Mouse (Mus musculus) forebrain, embryonic 12.5 days (tissue): ENCODE results near the gene Pcsk1. TPM values are rescaled to one million over a fixed set of nuclear protein-coding genes. Genes with fewer than 3 reads are reported as not detected.
A peak's percentile ranks its signal among the peaks of the same experiment; 100 is the strongest.

Experiments used
- ATAC-seq: fragments of 200-750 bp; cut with Nextera tagmentation; 2 replicates; pipeline ENCODE4 v1.8.0; 2017; ENCODE audit warnings: moderate TSS enrichment; ENCODE audit not compliant: low FRiP score
- H3K27ac ChIP-seq: fragments of 300-500 bp; sonication (generic); 2 replicates; pipeline ENCODE4 v1.5.1; 2016; ENCODE audit warnings: mild to moderate bottlenecking
- H3K27me3 ChIP-seq: fragments of 300-500 bp; sonication (generic); 2 replicates; pipeline ENCODE4 v1.6.1; 2016; ENCODE audit warnings: mild to moderate bottlenecking
- H3K36me3 ChIP-seq: fragments of 300-500 bp; sonication (generic); replicated peaks from 2 replicates; pipeline ENCODE4 v1.6.1; 2016; ENCODE audit warnings: mild to moderate bottlenecking
- H3K4me1 ChIP-seq: fragments of 300-500 bp; sonication (generic); 2 replicates; pipeline ENCODE4 v1.6.1; 2016
- H3K4me2 ChIP-seq: fragments of 300-500 bp; sonication (generic); 2 replicates; pipeline ENCODE4 v1.6.1; 2016; ENCODE audit warnings: mild to moderate bottlenecking, moderate library complexity
- H3K4me3 ChIP-seq: fragments of 300-500 bp; sonication (generic); replicated peaks from 2 replicates; pipeline ENCODE4 v1.5.1; 2016; ENCODE audit warnings: mild to moderate bottlenecking
- H3K9ac ChIP-seq: fragments of 300-500 bp; sonication (generic); 2 replicates; pipeline ENCODE4 v1.6.1; 2016; ENCODE audit warnings: mild to moderate bottlenecking
- H3K9me3 ChIP-seq: fragments of 300-500 bp; sonication (generic); 2 replicates; pipeline ENCODE4 v1.6.1; 2016
- WGBS: fragments of 180-500 bp; shearing (Covaris S2); methylation state at CpG from one replicate; pipeline ENCODE4 v1.1.7; 2016; 5-methylcytosine and 5-hydroxymethylcytosine counted together
- polyA plus RNA-seq: library from polyadenylated mRNA; unstranded; fragments of >200 nt; fragmentation: Nextera tagmentation; extraction: Ambion mirVana; gene quantifications from 2 replicates; pipeline ENCODE4 v1.2.1, GENCODE M21; 2016

Gene Pcsk1
- 1.1 and 1.7 TPM in 2 replicates for polyA plus RNA-seq

DNA sequence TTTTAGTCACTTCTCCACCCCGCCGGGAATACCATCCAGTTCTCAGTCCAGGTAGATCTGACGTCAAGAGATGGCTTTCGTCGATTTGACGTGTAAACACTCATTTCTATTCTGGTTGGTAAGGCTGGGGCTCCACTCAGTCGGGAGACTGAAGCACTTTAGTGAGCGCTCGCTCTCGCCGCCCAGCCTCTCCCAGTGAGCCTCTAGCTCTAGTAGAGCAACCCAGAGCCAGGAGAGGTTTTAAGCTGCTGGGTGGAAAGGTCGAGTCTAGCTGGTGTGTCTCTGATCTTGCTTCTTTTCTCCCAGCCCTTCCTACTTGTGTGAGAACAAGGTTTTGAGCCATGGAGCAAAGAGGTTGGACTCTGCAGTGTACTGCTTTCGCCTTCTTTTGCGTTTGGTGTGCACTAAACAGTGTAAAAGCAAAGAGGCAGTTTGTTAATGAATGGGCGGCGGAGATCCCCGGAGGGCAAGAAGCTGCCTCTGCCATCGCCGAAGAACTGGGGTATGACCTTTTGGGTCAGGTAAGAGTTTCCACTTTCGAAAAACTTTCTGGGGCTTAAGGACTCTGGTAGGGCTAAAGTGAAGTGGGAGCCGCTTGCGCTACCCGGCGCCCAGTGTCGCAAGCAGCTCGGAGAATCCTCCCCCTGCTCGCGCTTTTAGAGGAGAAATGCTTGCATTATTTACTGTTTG, at the start of gene Pcsk1:
Gene Pcsk1 (plus strand): TSS at position 106 of the 690 bp plus-strand sequence.
- peak; percentile 75 for ATAC-seq
- H3K4me1 ChIP-seq = peaks cover 6% of the 10 kb centered on the region; the same call in 1 of the 2 replicates

DNA sequence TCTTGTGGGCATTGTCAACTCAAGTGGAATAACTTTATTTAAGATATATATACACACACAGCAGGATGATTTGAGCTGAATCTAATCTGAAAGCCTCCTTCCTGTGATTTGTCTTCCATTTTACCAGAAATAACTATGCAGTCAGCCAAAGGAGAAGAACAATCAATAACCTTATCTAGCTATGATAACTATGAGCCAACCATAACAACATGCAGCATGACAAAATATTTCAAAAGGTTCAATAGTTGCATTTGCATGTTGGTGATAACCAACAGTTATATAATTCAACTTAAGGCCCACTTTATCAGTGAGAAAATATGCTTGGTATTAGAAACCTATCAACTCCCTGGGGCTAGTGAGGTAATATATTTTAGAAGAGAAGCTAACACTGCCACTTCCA, 30.8 kb upstream of the Pcsk1 start:
- Histone ChIP-seq H3K36me3 (no peaks in the 10 kb centered on the region), H3K9ac (no peak overlapping the region), H3K4me2 (no peak overlapping the region), H3K27ac (no peak overlapping the region), H3K4me1 (no peaks in the 10 kb centered on the region), H3K27me3 (no peaks in the 10 kb centered on the region), H3K4me3 (no peak overlapping the region), H3K9me3 (no peaks in the 10 kb centered on the region)
- ATAC-seq = no peak

More for the DNA sequence above, at the start of gene Pcsk1:
- peak within 1 kb of the TSS; percentile 76 for H3K4me2 ChIP-seq
- peaks cover 7% of the 10 kb centered on the region; the same call in 1 of the 2 replicates for H3K27me3 ChIP-seq
- peak within 1 kb of the TSS; percentile 48 for H3K9ac ChIP-seq
- H3K4me3 ChIP-seq = peak within 1 kb of the TSS; percentile 51
- no peaks in the 10 kb centered on the region for H3K36me3 ChIP-seq
- H3K27ac ChIP-seq = no peak within 1 kb of the TSS
- WGBS = 1% methylated on average over 28 of the region's 28 CpGs
- no peaks in the 10 kb centered on the region for H3K9me3 ChIP-seq

DNA sequence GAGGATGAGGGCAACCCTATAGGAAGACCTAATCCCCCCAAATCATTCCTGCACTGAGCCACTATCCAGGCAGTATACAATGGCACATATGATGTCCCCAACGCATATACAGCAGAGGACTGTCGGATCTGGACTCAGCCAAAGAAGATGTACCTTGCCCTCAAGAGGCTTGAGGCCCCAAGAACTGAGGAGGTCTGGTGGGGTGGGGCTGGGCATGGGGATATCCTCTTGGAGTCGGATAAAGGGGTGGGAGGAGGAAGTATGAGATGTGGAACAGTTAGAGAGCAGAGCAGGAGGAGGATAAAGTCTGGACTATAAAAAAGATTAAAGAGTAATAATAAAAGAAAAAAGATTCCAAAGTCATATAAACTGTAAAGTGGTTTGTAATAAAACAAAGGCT, 25.7 kb upstream of the Pcsk1 start:
- ATAC-seq = no peak
- Histone ChIP-seq H3K4me2 (no peak overlapping the region), H3K9me3 (no peaks in the 10 kb centered on the region), H3K9ac (no peak overlapping the region), H3K4me1 (no peaks in the 10 kb centered on the region), H3K4me3 (no peak overlapping the region), H3K36me3 (no peaks in the 10 kb centered on the region), H3K27me3 (no peaks in the 10 kb centered on the region), H3K27ac (no peak overlapping the region)
- 89% methylated on average over 3 of the region's 3 CpGs for WGBS

DNA sequence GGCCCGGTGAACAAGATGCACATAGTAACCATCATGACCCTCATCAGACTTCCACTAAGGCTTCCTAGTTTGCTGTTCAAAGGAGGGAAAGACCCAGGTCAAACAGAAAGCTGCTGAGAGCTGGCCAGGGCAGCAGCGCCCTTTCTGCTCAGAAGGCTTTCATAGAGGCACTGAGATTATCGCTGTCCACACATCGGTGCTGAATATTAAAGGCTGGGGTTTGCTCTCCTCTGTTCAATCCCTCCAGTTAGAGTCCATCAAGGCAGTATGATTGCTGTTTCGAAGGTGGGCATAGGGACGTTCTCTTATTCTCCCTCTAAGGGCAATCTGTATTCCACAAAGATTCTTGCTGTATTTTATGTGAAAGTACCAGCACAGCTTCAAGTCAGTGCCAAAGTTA, 1.0 kb upstream of the Pcsk1 start:
- ATAC-seq = no peak
- no peak overlapping the region for H3K27ac ChIP-seq
- WGBS = 22% methylated on average over 6 of the region's 6 CpGs
- no peak overlapping the region for H3K4me2 ChIP-seq
- H3K4me3 ChIP-seq = no peak overlapping the region
- no peak overlapping the region for H3K9ac ChIP-seq
- peaks cover 7% of the 10 kb centered on the region; the same call in 1 of the 2 replicates for H3K27me3 ChIP-seq
- no peaks in the 10 kb centered on the region for H3K9me3 ChIP-seq
- H3K36me3 ChIP-seq = no peaks in the 10 kb centered on the region
- H3K4me1 ChIP-seq = peaks cover 6% of the 10 kb centered on the region; the same call in 1 of the 2 replicates

DNA sequence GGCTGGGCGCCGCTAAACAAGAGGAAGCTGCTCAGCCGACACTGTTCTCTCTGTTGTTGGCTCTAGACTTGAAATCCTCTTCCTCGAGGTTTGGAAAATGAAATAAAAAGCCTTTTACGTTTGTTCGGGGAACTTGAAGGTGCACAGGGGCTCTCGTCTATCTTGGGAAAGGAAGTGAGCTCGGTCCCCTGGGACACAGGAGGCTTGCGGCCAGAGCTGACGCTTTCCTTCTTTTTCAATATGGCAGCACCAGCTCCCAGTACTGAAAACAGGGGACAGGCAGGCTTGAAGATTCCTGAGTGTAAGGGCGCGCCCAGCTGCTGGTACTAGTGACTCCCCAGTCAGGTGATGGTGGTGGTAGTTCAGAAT, 769 bp downstream of the Pcsk1 start:
- H3K4me2 ChIP-seq = peak overlapping the region; percentile 76
- no peaks in the 10 kb centered on the region for H3K36me3 ChIP-seq
- peak overlapping the region; percentile 51 for H3K4me3 ChIP-seq
- no peaks in the 10 kb centered on the region for H3K9me3 ChIP-seq
- peak; percentile 67; the same call in 1 of the 2 replicates for ATAC-seq
- H3K27me3 ChIP-seq = peaks cover 7% of the 10 kb centered on the region; the same call in 1 of the 2 replicates
- 1% methylated on average over 12 of the region's 12 CpGs for WGBS
- H3K4me1 ChIP-seq = peaks cover 6% of the 10 kb centered on the region; the same call in 1 of the 2 replicates
- no peak overlapping the region for H3K27ac ChIP-seq
- peak overlapping the region; percentile 48 for H3K9ac ChIP-seq

DNA sequence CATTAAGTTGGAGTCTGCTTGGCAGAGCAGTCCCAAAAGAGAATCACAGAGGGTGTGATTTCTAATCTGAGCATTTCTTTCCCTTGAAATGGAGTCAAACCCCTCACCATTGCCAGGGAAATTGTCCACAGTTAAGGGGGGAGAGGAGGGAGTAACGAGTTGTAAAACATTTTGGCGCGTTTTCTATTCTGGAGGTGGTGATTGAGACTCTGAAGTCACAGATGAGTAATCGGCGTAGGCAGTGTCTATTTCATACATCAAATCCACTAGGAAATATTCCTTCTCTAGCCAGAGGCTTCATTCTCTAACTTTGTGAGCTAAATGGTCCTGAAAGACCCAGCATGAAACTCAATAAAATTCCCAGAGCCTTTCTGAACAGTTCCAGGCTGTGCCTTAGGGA, 1.4 kb downstream of the Pcsk1 start:
- peak overlapping the region; percentile 51 for H3K4me3 ChIP-seq
- WGBS = 65% methylated on average over 5 of the region's 5 CpGs
- H3K4me2 ChIP-seq = peak overlapping the region; percentile 76; the same call in 1 of the 2 replicates
- H3K4me1 ChIP-seq = peaks cover 6% of the 10 kb centered on the region; the same call in 1 of the 2 replicates
- no peaks in the 10 kb centered on the region for H3K9me3 ChIP-seq
- no peak overlapping the region for H3K27ac ChIP-seq
- H3K9ac ChIP-seq = no peak overlapping the region
- H3K36me3 ChIP-seq = no peaks in the 10 kb centered on the region
- H3K27me3 ChIP-seq = peaks cover 7% of the 10 kb centered on the region; the same call in 1 of the 2 replicates
- no peak for ATAC-seq

DNA sequence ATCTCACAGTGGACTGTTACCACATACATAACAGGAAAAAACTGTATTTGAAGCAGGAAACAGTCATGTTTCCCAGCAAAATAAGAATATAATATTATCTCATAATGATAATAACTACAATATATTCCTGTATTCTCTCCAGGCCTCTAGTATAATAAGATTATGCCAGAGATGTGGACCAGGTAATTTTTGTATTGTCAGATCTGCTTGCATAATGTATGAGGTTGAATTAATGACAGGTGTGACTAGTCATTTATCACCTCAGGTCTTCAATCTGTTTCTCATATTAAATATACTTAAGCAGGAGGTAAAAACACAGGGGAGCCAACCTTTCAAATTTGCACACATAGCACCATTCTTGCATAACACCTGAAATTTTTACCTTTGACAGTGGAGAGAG, 5.9 kb downstream of the Pcsk1 start:
- ATAC-seq = no peak
- peaks cover 6% of the 10 kb centered on the region; the same call in 1 of the 2 replicates for H3K4me1 ChIP-seq
- H3K9me3 ChIP-seq = no peaks in the 10 kb centered on the region
- no peak overlapping the region for H3K9ac ChIP-seq
- no peak overlapping the region for H3K4me3 ChIP-seq
- H3K27ac ChIP-seq = no peak overlapping the region
- 0 out of 2 replicates have a peak, but pooled peaks cover 2% of the 10 kb centered on the region for H3K27me3 ChIP-seq
- no peak overlapping the region for H3K4me2 ChIP-seq
- no peaks in the 10 kb centered on the region for H3K36me3 ChIP-seq

DNA sequence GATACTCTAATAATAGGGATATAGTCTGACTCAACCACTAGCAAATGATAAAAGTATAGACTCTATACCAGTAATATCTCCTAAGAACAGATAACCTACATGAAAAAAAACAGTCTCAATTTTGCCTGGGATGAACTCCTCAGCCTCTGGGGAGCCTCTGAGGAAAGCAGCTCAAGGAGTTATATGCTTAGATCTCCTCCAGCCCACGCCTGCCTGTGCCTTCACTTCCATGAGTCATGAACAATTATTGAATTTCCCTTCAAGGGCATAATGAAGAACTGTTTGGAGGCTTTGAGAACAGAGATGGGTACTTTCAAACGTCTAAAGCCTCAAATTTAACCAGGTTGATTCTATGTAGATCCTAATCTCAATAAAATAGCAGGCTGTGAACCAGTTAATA, 23.5 kb downstream of the Pcsk1 start:
- Histone ChIP-seq H3K4me3 (no peak overlapping the region), H3K4me2 (no peak overlapping the region), H3K9ac (no peak overlapping the region), H3K9me3 (no peaks in the 10 kb centered on the region), H3K27ac (no peak overlapping the region), H3K4me1 (no peaks in the 10 kb centered on the region), H3K27me3 (no peaks in the 10 kb centered on the region), H3K36me3 (no peaks in the 10 kb centered on the region)
- 74% methylated on average over 2 of the region's 2 CpGs for WGBS
- ATAC-seq = no peak

DNA sequence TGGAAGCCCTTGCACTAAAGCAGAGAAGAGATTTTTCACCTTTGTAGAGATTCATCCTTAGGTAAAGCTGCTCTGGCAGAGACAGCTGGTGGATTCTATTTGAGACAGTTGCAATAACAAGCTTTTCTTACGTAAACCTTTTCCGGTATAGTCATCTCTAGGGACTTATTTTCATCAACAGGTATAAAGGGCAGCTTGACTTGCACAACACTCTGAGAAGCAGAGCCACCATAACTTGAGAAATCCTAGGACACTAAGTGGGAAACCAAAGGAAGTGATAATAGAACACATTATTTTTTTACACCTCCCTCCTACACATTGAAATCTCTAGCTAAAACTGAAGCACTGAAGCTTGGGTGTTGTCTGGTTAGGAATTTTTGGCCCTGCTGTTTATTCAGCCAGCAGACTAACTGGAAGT, 24.4 kb downstream of the Pcsk1 start:
- no peak overlapping the region for H3K4me3 ChIP-seq
- H3K9ac ChIP-seq = no peak overlapping the region
- no peaks in the 10 kb centered on the region for H3K36me3 ChIP-seq
- H3K4me2 ChIP-seq = no peak overlapping the region
- H3K27ac ChIP-seq = no peak overlapping the region
- H3K9me3 ChIP-seq = no peaks in the 10 kb centered on the region
- WGBS = 98% methylated on average over 2 of the region's 2 CpGs
- no peak for ATAC-seq
- no peaks in the 10 kb centered on the region for H3K27me3 ChIP-seq
- H3K4me1 ChIP-seq = no peaks in the 10 kb centered on the region

DNA sequence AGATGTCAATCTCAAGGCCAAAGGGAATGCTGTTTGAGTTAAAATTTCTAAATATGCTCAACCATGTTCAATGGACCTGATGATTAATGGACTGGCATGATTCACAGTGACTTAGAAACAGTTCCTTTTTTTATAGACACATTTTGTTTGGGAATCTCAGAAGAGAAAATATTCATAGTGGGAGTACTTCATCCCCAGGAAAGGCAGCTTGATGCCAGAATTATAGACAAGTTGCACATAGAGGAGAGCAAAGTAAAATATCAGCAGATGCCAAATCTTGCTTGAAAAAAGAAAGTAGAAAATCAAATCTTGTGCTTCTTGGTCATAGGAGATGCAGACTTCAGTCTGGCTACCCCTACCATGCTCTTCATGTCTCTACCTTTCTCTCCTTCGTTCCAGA, 25.2 kb downstream of the Pcsk1 start:
- ATAC-seq = no peak
- no peaks in the 10 kb centered on the region for H3K4me1 ChIP-seq
- no peak overlapping the region for H3K27ac ChIP-seq
- H3K9me3 ChIP-seq = no peaks in the 10 kb centered on the region
- no peaks in the 10 kb centered on the region for H3K36me3 ChIP-seq
- no peak overlapping the region for H3K9ac ChIP-seq
- no peak overlapping the region for H3K4me3 ChIP-seq
- H3K4me2 ChIP-seq = no peak overlapping the region
- H3K27me3 ChIP-seq = no peaks in the 10 kb centered on the region
- WGBS = 79% methylated on average over 1 of the region's 1 CpGs

DNA sequence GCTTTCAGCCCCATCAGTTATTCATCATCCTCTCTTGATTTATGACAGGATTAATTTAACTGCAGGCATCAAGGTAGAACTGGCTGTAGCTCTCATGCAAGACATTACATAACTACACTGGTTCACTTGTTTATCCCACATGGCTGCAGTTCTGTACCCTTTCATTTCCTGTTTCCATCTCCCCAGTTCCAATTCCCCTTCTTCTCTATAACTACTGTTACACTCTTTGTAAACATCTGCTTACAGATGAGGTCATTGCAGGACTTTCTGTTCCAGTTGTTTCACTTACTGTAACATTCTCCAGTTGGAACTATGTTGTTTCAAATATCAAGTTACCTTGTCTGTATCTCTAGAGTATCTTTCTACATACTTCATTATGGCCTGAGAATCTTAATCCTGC, 46.2 kb downstream of the Pcsk1 start:
- H3K4me2 ChIP-seq = no peak overlapping the region
- ATAC-seq = no peak
- H3K4me3 ChIP-seq = no peak overlapping the region
- H3K27me3 ChIP-seq = no peaks in the 10 kb centered on the region
- no peak overlapping the region for H3K9ac ChIP-seq
- H3K9me3 ChIP-seq = no peaks in the 10 kb centered on the region
- H3K27ac ChIP-seq = no peak overlapping the region
- no peaks in the 10 kb centered on the region for H3K4me1 ChIP-seq
- H3K36me3 ChIP-seq = no peaks in the 10 kb centered on the region

DNA sequence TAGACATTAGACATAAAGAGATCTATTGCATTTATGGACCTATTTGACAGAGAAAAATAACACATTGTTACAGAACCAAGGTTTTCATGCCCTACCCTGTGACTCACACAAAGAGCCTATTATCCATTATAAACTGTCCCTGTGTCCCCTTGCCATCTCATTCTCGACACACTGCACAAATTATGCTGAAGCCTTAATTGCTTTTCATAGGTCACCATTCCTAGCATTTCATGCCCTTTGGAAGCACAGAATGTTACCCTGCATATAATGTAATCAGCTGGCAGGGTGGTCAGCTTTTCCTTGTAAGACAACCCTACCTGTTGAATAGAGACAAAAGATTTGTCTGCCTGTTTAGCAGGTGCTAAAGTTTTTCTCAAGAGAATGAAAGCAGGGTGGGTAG, 71.0 kb downstream of the Pcsk1 start:
- no peaks in the 10 kb centered on the region for H3K9me3 ChIP-seq
- H3K4me2 ChIP-seq = no peak overlapping the region
- H3K36me3 ChIP-seq = no peaks in the 10 kb centered on the region
- no peak for ATAC-seq
- WGBS = 19% methylated on average over 1 of the region's 1 CpGs
- H3K27ac ChIP-seq = no peak overlapping the region
- no peak overlapping the region for H3K4me3 ChIP-seq
- H3K27me3 ChIP-seq = no peaks in the 10 kb centered on the region
- no peak overlapping the region for H3K9ac ChIP-seq
- no peaks in the 10 kb centered on the region for H3K4me1 ChIP-seq

DNA sequence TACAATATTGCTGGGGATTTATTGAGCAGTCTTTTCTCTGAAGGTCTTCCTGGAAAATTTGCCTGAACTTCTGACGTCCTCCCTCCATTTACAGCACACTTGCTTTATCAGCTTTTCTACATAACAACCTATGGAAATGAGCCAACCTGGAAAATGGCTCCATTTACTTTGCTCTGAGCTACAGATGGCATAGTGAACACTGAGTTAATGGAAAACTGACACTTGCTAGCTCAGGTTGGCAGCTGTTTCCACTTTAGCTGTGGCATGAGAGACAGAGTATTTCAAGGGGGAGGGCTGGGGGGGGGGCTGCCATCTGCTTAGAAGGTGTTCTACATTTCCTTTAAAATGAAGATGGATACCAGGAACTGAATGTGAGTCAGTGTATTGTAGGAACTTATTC, 73.8 kb downstream of the Pcsk1 start:
- 77% methylated on average over 1 of the region's 1 CpGs for WGBS
- H3K36me3 ChIP-seq = no peaks in the 10 kb centered on the region
- no peak overlapping the region for H3K9ac ChIP-seq
- no peaks in the 10 kb centered on the region for H3K27me3 ChIP-seq
- no peaks in the 10 kb centered on the region for H3K4me1 ChIP-seq
- ATAC-seq = no peak
- H3K9me3 ChIP-seq = no peaks in the 10 kb centered on the region
- no peak overlapping the region for H3K4me3 ChIP-seq
- no peak overlapping the region for H3K27ac ChIP-seq
- no peak overlapping the region for H3K4me2 ChIP-seq
